Mouse (Mus musculus) embryo, embryonic 11.5 days (tissue): ENCODE data around the gene Arrdc2.

Experiments used
- DNase-seq: peaks from one replicate; pipeline ENCODE4 v3.0.0-alpha.2; 2012; ENCODE audit warnings: low read depth, low spot score

Arrdc2 gene

GRCm38 (mm10) chr8:70808955-70809701, 30.4 kb downstream of the Arrdc2 start:
- no peak for DNase-seq

- DNase-seq = no peak
Observed at GRCm38 (mm10) chr8:70808239-70808638, 31.3 kb downstream of the Arrdc2 start, which contains the start of gene Il12rb1. Gene Il12rb1, plus strand, starts transcription at chr8:70808449.

GRCm38 (mm10) chr8:70807304-70807703, 32.2 kb downstream of the Arrdc2 start:
- DNase-seq = no peak

- no peak for DNase-seq
Observed at GRCm38 (mm10) chr8:70806541-70806940, 33.0 kb downstream of the Arrdc2 start.

- DNase-seq = peak; percentile 59
Observed at GRCm38 (mm10) chr8:70804481-70805206, 34.9 kb downstream of the Arrdc2 start, which contains the start of gene Mast3. Gene Mast3, minus strand, starts transcription at chr8:70805054.

GRCm38 (mm10) chr8:70803761-70804480, 35.6 kb downstream of the Arrdc2 start:
- DNase-seq = no peak

GRCm38 (mm10) chr8:70802786-70803510, 36.6 kb downstream of the Arrdc2 start:
- no peak for DNase-seq

- DNase-seq = no peak
Observed at GRCm38 (mm10) chr8:70801830-70802229, 37.7 kb downstream of the Arrdc2 start.

GRCm38 (mm10) chr8:70801156-70801555, 38.4 kb downstream of the Arrdc2 start:
- DNase-seq = no peak

- DNase-seq = no peak
Observed at GRCm38 (mm10) chr8:70800648-70801047, 38.9 kb downstream of the Arrdc2 start.

GRCm38 (mm10) chr8:70798281-70798680, 41.2 kb downstream of the Arrdc2 start:
- DNase-seq = no peak

GRCm38 (mm10) chr8:70797081-70798070, 42.1 kb downstream of the Arrdc2 start:
- peak; percentile 84 for DNase-seq

GRCm38 (mm10) chr8:70796403-70797080, 43.0 kb downstream of the Arrdc2 start:
- no peak for DNase-seq

- no peak for DNase-seq
Observed at GRCm38 (mm10) chr8:70795370-70795769, 44.1 kb downstream of the Arrdc2 start.

GRCm38 (mm10) chr8:70794215-70794614, 45.3 kb downstream of the Arrdc2 start:
- DNase-seq = no peak

- DNase-seq = no peak
Observed at GRCm38 (mm10) chr8:70792700-70793099, 46.8 kb downstream of the Arrdc2 start.

GRCm38 (mm10) chr8:70791975-70792691, 47.4 kb downstream of the Arrdc2 start:
- DNase-seq = peak; percentile 94

GRCm38 (mm10) chr8:70791294-70791701, 48.2 kb downstream of the Arrdc2 start:
- no peak for DNase-seq

GRCm38 (mm10) chr8:70790846-70791245, 48.7 kb downstream of the Arrdc2 start:
- no peak for DNase-seq
